Mouse (Mus musculus) lung, postnatal 0 days (tissue): Measurements from ENCODE around the gene Fars2.

Experiments
- CTCF ChIP-seq: IDR thresholded peaks from 2 replicates; pipeline ENCODE4 v1.5.1; 2016; ENCODE audit warnings: antibody characterized with exemption, mild to moderate bottlenecking
- EP300 ChIP-seq: IDR thresholded peaks from 2 replicates; pipeline ENCODE4 v1.6.1; 2016; ENCODE audit warnings: antibody characterized with exemption, mild to moderate bottlenecking, control low read depth

DNA sequence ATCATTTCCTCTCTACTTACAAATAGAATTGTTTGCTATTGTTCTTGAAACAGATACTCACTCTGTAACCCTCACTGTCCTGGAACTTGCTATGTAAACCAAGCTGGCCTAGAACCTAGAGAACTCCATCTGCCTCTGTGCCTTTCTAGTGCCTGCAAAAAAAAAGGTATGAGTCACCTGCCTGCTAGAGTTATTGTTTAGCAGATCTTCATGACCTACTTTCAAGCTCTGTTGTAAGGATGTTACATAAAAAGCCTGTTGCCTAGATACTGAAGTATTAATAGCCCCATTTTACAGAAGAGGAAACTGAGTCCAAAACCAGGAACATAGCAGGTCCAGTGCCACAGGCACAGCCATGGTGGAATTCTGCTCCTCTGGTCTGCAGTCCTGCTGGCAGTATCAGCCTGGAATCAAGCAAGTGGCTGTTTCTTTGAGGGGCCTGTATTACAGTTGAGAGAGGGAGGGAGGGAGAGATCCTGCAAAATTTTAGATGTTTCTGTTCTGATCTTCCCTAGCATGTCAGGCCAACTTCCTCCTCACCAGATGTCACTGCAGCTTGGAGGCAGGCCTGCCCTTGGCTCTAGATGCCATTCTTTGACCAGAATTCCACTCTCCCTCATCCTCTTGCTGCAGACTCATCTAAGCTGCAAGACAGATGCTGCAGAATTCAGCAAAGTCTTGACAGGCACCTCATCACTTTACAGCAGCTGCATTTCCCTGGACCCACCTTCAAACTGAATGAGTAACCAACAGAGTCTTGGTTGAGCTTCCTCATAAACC is 250.7 kb downstream of the Fars2 start:
- no peak for TF ChIP-seq EP300
- TF ChIP-seq CTCF: no peak
